11 mouse cellular contexts compared by ENCODE assay signal in genomic region chr12:112104890-112105289, GRCm38 (mm10).
"Had no signal": no experiment of that assay in that cellular context is flagged by ENCODE, and none has a peak within 500 bp of the region (broad histone marks: within the 10 kb centered on the region; RNA-seq: fewer than 3 reads in every experiment).

No protein-coding gene starts in this region.

- DNase-seq: retina, postnatal 1 day; right cerebral cortex, postnatal 14 days; right cerebral cortex, postnatal 25 days; right cerebral cortex, postnatal 4 days; spleen, adult 18-20 months; thymus, adult 18-20 months; thymus, adult 2 months; thymus, postnatal 14 days; thymus, postnatal 25 days; thymus, postnatal 36 days; thymus, postnatal 4 days had no signal
